Mouse (Mus musculus) testis, adult 2 months (tissue): ENCODE data around the gene Zfp661.

Source experiments
- CTCF ChIP-seq: fragments of 200-500 bp; IDR thresholded peaks from 2 replicates; pipeline ENCODE4 v1.5.1; 2012; ENCODE audit warnings: low read depth, mild to moderate bottlenecking, inconsistent platforms, low read length, moderate library complexity; ENCODE audit not compliant: control insufficient read depth, insufficient read depth, insufficient replicate concordance
- POLR2A ChIP-seq: fragments of 200-500 bp; IDR thresholded peaks from 2 replicates; pipeline ENCODE4 v1.6.1; 2012; ENCODE audit warnings: low read depth, mild to moderate bottlenecking, inconsistent platforms, low read length, moderate library complexity; ENCODE audit not compliant: control insufficient read depth

DNA sequence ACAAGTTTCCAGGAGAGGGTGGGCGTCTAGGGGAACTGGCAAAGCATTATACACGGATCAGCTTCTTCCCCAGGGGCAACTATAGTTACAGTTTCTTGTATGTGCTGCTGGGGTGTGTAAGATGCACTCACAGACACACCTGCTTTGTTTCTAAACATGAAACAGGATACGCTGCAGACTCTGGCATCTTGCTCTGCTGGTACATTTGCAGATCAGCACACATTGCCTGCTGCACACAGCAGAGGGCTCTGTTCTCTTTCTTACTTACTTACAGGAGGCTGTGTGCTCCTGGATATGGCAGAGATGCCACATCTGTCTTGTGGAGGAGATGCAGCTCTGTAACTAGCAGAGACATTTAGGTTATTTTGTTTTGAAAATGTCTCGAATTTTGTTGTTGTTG is 3.9 kb upstream of the Zfp661 start:
- no peak for TF ChIP-seq CTCF
- no peak for TF ChIP-seq POLR2A
